Mouse (Mus musculus) G1E (cell line): ENCODE data around the gene Fam216a.

Experiments
- CTCF ChIP-seq: IDR thresholded peaks from 2 replicates; pipeline ENCODE4 v1.5.1; 2012; ENCODE audit warnings: low read depth, low read length, inconsistent platforms, mixed read lengths
- GATA1 ChIP-seq: IDR thresholded peaks from 2 replicates; pipeline ENCODE4 v1.6.1; 2012; ENCODE audit warnings: borderline replicate concordance, low read length, inconsistent platforms, mixed read lengths
- POLR2AphosphoS5 ChIP-seq: IDR thresholded peaks from 2 replicates; pipeline ENCODE4 v1.6.1; 2012; ENCODE audit warnings: low read depth, low read length, inconsistent platforms; ENCODE audit not compliant: insufficient replicate concordance
- TAL1 ChIP-seq: conservative IDR thresholded peaks from 2 replicates; pipeline ENCODE4 v1.6.1; 2012; ENCODE audit warnings: low read depth, low read length, inconsistent platforms, mixed read lengths

DNA sequence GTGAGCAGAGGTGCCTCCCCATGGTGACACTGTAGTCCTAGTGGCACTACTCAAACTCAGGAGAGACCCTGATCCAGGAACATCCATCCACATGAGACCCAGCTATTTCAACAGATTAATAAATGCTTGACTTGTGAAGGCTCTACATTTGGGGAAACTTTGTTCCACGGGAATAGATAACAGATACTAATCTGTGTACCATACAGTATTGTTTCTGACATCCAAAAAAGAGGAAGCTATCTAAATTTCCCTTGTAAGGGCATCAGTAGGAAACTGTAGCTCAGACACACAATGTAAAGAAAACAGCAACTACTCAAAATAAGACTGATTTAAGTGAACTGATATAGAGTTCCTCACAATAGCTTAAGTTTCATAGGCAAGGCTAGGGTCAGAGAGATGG lies 29.3 kb downstream of the Fam216a start:
- TF ChIP-seq GATA1 (no peak), CTCF (no peak), TAL1 (no peak), POLR2AphosphoS5 (no peak)
